Mouse (Mus musculus) liver, embryonic 16.5 days (tissue): ENCODE measurements around the gene Fam111a. TPM values are rescaled to one million over a fixed set of nuclear protein-coding genes. Genes with fewer than 3 reads are reported as not detected.

ENCODE experiments used
- ATAC-seq: fragments of 200-750 bp; cut with Nextera tagmentation; 2 replicates; pipeline ENCODE4 v1.8.0; 2017; ENCODE audit warnings: low read depth, mild to moderate bottlenecking, moderate number of reproducible peaks, moderate library complexity
- H3K27ac ChIP-seq: fragments of 300-500 bp; sonication (generic); 2 replicates; pipeline ENCODE4 v1.5.1; 2014; ENCODE audit warnings: mild to moderate bottlenecking, low read length
- H3K27me3 ChIP-seq: fragments of 300-500 bp; sonication (generic); 2 replicates; pipeline ENCODE4 v1.6.1; 2014; ENCODE audit warnings: low read depth, low read length, mixed read lengths; ENCODE audit not compliant: control insufficient read depth, insufficient read depth
- H3K36me3 ChIP-seq: fragments of 300-500 bp; sonication (generic); 2 replicates; pipeline ENCODE4 v1.6.1; 2014; ENCODE audit warnings: mild to moderate bottlenecking; ENCODE audit not compliant: control insufficient read depth, insufficient read depth
- H3K4me1 ChIP-seq: fragments of 300-500 bp; sonication (generic); 2 replicates; pipeline ENCODE4 v1.6.1; 2014; ENCODE audit warnings: low read depth, low read length, mixed read lengths; ENCODE audit not compliant: control insufficient read depth
- H3K4me2 ChIP-seq: fragments of 300-500 bp; sonication (generic); 2 replicates; pipeline ENCODE4 v1.6.1; 2014; ENCODE audit warnings: low read depth, low read length, mixed read lengths
- H3K4me3 ChIP-seq: fragments of 300-500 bp; sonication (generic); 2 replicates; pipeline ENCODE4 v1.5.1; 2014; ENCODE audit warnings: low read depth, mild to moderate bottlenecking, low read length
- H3K9ac ChIP-seq: fragments of 300-500 bp; sonication (generic); 2 replicates; pipeline ENCODE4 v1.6.1; 2014; ENCODE audit warnings: low read depth, low read length
- H3K9me3 ChIP-seq: fragments of 300-500 bp; sonication (generic); replicated peaks from 2 replicates; pipeline ENCODE4 v1.6.1; 2016; ENCODE audit warnings: low read length; ENCODE audit not compliant: control insufficient read depth
- WGBS: fragments of 180-500 bp; shearing (Covaris S2); extraction: QIAGEN DNeasy Blood & Tissue Kit; methylation state at CpG from one replicate; pipeline ENCODE4 v1.1.7; 2014; ENCODE audit not compliant: insufficient replicate concordance; 5-methylcytosine and 5-hydroxymethylcytosine counted together
- polyA plus RNA-seq: library from polyadenylated mRNA; unstranded; fragments of >200 nt; fragmentation: Nextera tagmentation; extraction: Ambion mirVana; gene quantifications from 2 replicates; pipeline ENCODE4 v1.2.1, GENCODE M21; 2015

Fam111a gene
- polyA plus RNA-seq, 1 experiment from 2014 or later, result 21.7 TPM

- Histone ChIP-seq H3K4me3 (no peak overlapping the region), H3K4me1 (no peaks in the 10 kb centered on the region), H3K9ac (no peak overlapping the region), H3K9me3 (no peaks in the 10 kb centered on the region), H3K27me3 (no peaks in the 10 kb centered on the region), H3K36me3 (no peaks in the 10 kb centered on the region), H3K27ac (no peak overlapping the region), H3K4me2 (no peak overlapping the region)
- no peak for ATAC-seq
- 76% methylated on average over 4 of the region's 4 CpGs for WGBS
Measured at GRCm38 (mm10) chr19:12634963-12635362, 89.4 kb downstream of the Fam111a start.

- no peak for ATAC-seq
- no peak overlapping the region for H3K27ac ChIP-seq
Measured at GRCm38 (mm10) chr19:12636863-12637262, 91.3 kb downstream of the Fam111a start.

DNA sequence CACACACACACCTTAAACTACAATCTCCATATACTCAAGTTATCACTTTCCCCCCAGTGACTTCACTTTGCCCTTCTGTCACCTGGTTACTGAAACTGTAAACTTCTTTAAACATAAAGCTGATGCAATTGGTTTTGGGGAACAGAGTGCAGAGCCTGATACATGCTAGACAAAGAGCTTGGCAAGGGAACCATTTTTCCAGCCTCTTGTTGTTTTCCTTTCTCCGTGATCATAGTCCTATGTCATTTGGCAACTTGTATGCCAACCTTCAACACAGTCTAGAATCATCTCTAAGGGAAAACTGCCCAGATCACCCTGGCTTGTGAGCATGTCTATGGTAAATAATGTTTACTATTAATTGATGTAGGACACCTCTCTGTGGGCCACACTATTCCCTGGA is 92.5 kb downstream of the Fam111a start:
- no peak overlapping the region for H3K4me2 ChIP-seq
- no peak overlapping the region for H3K27ac ChIP-seq
- H3K9me3 ChIP-seq, result no peaks in the 10 kb centered on the region
- ATAC-seq, result peak; percentile 47; the same call in 1 of the 2 replicates
- WGBS, result 44% methylated on average over 1 of the region's 1 CpGs
- no peak overlapping the region for H3K4me3 ChIP-seq
- H3K4me1 ChIP-seq, result no peaks in the 10 kb centered on the region
- no peaks in the 10 kb centered on the region for H3K36me3 ChIP-seq
- no peaks in the 10 kb centered on the region for H3K27me3 ChIP-seq
- H3K9ac ChIP-seq, result no peak overlapping the region

More at GRCm38 (mm10) chr19:12636863-12637262, 91.3 kb downstream of the Fam111a start:
- no peak overlapping the region for H3K9ac ChIP-seq
- no peaks in the 10 kb centered on the region for H3K27me3 ChIP-seq
- no peak overlapping the region for H3K4me2 ChIP-seq
- H3K4me3 ChIP-seq, result no peak overlapping the region
- no peaks in the 10 kb centered on the region for H3K36me3 ChIP-seq
- WGBS, result 40% methylated on average over 3 of the region's 3 CpGs
- H3K4me1 ChIP-seq, result no peaks in the 10 kb centered on the region
- no peaks in the 10 kb centered on the region for H3K9me3 ChIP-seq

Other genes with a start within 250 kb of the Fam111a start
- not detected in 2 replicates for gene Olfr1436, start 246.6 kb upstream of the Fam111a start, polyA plus RNA-seq
- not detected in 2 replicates for gene Olfr1437, start 220.6 kb upstream of the Fam111a start, polyA plus RNA-seq
- not detected in 2 replicates for gene Olfr1438-ps1, start 209.8 kb upstream of the Fam111a start, polyA plus RNA-seq
- gene Olfr1440, start 158.5 kb upstream of the Fam111a start, polyA plus RNA-seq, result not detected in 2 replicates
- not detected in 2 replicates for gene Olfr1441, start 128.3 kb upstream of the Fam111a start, polyA plus RNA-seq
- gene Pfpl, start 117.8 kb upstream of the Fam111a start, polyA plus RNA-seq, result not detected in 2 replicates
- 2.3 and 2.5 TPM in 2 replicates for gene Mpeg1, start 85.0 kb upstream of the Fam111a start, polyA plus RNA-seq
- gene Dtx4, start 44.3 kb upstream of the Fam111a start, polyA plus RNA-seq, result 2.0 and 2.2 TPM in 2 replicates
- 20.2 and 22.6 TPM in 2 replicates for gene Gm4952, start 54.2 kb downstream of the Fam111a start, polyA plus RNA-seq
- 0.23 and 0.38 TPM in 2 replicates for gene Glyat, start 87.6 kb downstream of the Fam111a start, polyA plus RNA-seq
- not detected in 2 replicates for gene Olfr1442, start 124.7 kb downstream of the Fam111a start, polyA plus RNA-seq
- gene Olfr1443, start 132.4 kb downstream of the Fam111a start, polyA plus RNA-seq, result not detected in 2 replicates
- 7.1 and 9.5 TPM in 2 replicates for gene Keg1, start 150.0 kb downstream of the Fam111a start, polyA plus RNA-seq
- 0.63 and 0.66 TPM in 2 replicates for gene Cntf, start 219.9 kb downstream of the Fam111a start, polyA plus RNA-seq